Mouse (Mus musculus) CH12.LX (cell line): ENCODE results near the gene Olfr143. TPM values are rescaled to one million over a fixed set of nuclear protein-coding genes. Genes with fewer than 3 reads are reported as not detected.

Experiments used
- DNase-seq: peaks from one replicate; pipeline ENCODE4 v3.0.0-alpha.2; 2013; ENCODE audit errors: extremely low read depth
- H3K27ac ChIP-seq: 2 replicates; pipeline ENCODE4 v1.5.1; 2012; ENCODE audit warnings: low read depth, mild to moderate bottlenecking, control low read depth, moderate library complexity; ENCODE audit not compliant: insufficient read depth
- H3K27me3 ChIP-seq: replicated peaks from 2 replicates; pipeline ENCODE3; 2012; ENCODE audit warnings: inconsistent platforms
- H3K36me3 ChIP-seq, 2 experiments: replicated peaks in 1 of 2; 2 replicates each; pipeline versions ENCODE3 to v1.6.1; 2012; ENCODE audit warnings: inconsistent platforms in 1 of 2, low read length in 1 of 2, mild to moderate bottlenecking in 1 of 2, mixed read lengths in 1 of 2, moderate library complexity in 1 of 2; ENCODE audit not compliant: control insufficient read depth in 1 of 2, insufficient read depth in 1 of 2
- H3K4me1 ChIP-seq, 2 experiments: 2 replicates each; pipeline ENCODE4 v1.6.1; 2012; ENCODE audit warnings: inconsistent platforms in 1 of 2, moderate library complexity in 1 of 2; ENCODE audit not compliant: insufficient read depth in 2 of 2, control insufficient read depth in 1 of 2
- H3K4me2 ChIP-seq: 2 replicates; pipeline ENCODE4 v1.6.1; 2012; ENCODE audit warnings: low read depth, mild to moderate bottlenecking, control low read depth; ENCODE audit not compliant: poor library complexity, insufficient read depth, severe bottlenecking
- H3K4me3 ChIP-seq, 3 experiments: fragments of 150-350 bp in 1 of 3; sonication (generic) in 1 of 3; replicated peaks in 1 of 3; 2 replicates each; pipeline versions ENCODE3 to v1.5.1; 2011 to 2012; ENCODE audit warnings: low read depth in 2 of 3, low read length in 2 of 3, mild to moderate bottlenecking in 2 of 3, moderate library complexity in 2 of 3, control low read depth in 1 of 3, improper control_type of control experiment in 1 of 3, inconsistent platforms in 1 of 3, mixed read lengths in 1 of 3; ENCODE audit not compliant: poor library complexity in 1 of 3
- H3K79me2 ChIP-seq: replicated peaks from 2 replicates; pipeline ENCODE4 v1.6.1; 2012; ENCODE audit warnings: mild to moderate bottlenecking, moderate library complexity; ENCODE audit not compliant: control insufficient read depth, poor library complexity, insufficient read depth, severe bottlenecking; ENCODE audit errors: extremely low read depth
- H3K9ac ChIP-seq: 2 replicates; pipeline ENCODE4 v1.6.1; 2012; ENCODE audit warnings: low read depth, mild to moderate bottlenecking, control low read depth, moderate library complexity; ENCODE audit not compliant: insufficient read depth
- H3K9me3 ChIP-seq: replicated peaks from 2 replicates; pipeline ENCODE3; 2012; ENCODE audit warnings: low read length, inconsistent platforms, mixed read lengths
- BHLHE40 ChIP-seq: IDR thresholded peaks from 2 replicates; pipeline ENCODE4 v1.6.1; 2011; ENCODE audit warnings: mild to moderate bottlenecking, low read depth, low read length, improper control_type of control experiment
- CHD2 ChIP-seq: IDR thresholded peaks from 2 replicates; pipeline ENCODE4 v1.6.1; 2011; ENCODE audit warnings: low read length, improper control_type of control experiment
- E2F4 ChIP-seq: IDR thresholded peaks from 2 replicates; pipeline ENCODE4 v1.6.1; 2011; ENCODE audit warnings: low read depth, low read length, improper control_type of control experiment; ENCODE audit not compliant: insufficient replicate concordance
- ELF1 ChIP-seq: IDR thresholded peaks from 2 replicates; pipeline ENCODE4 v1.6.1; 2014; ENCODE audit warnings: low read depth, mild to moderate bottlenecking, inconsistent platforms, low read length, improper control_type of control experiment
- ETS1 ChIP-seq: conservative IDR thresholded peaks from 2 replicates; pipeline ENCODE4 v1.6.1; 2012; ENCODE audit warnings: low read depth, mild to moderate bottlenecking, inconsistent platforms, low read length, improper control_type of control experiment, moderate library complexity
- GABPA ChIP-seq: IDR thresholded peaks from 2 replicates; pipeline ENCODE4 v1.6.1; 2012; ENCODE audit warnings: low read depth, low read length, improper control_type of control experiment, inconsistent platforms; ENCODE audit not compliant: insufficient replicate concordance
- IRF4 ChIP-seq: IDR thresholded peaks from 2 replicates; pipeline ENCODE4 v1.6.1; 2014; ENCODE audit warnings: low read depth, mild to moderate bottlenecking, inconsistent platforms, low read length, improper control_type of control experiment
- JUN ChIP-seq: IDR thresholded peaks from 2 replicates; pipeline ENCODE4 v1.6.1; 2011; ENCODE audit warnings: low read depth, mild to moderate bottlenecking, low read length, improper control_type of control experiment, moderate library complexity; ENCODE audit not compliant: insufficient read depth
- JUND ChIP-seq: conservative IDR thresholded peaks from 2 replicates; pipeline ENCODE4 v1.6.1; 2011; ENCODE audit warnings: low read depth, low read length, improper control_type of control experiment
- MAFK ChIP-seq: IDR thresholded peaks from 2 replicates; pipeline ENCODE4 v1.6.1; 2011; ENCODE audit warnings: low read length, improper control_type of control experiment; ENCODE audit not compliant: insufficient replicate concordance
- MXI1 ChIP-seq: IDR thresholded peaks from 2 replicates; pipeline ENCODE4 v1.6.1; 2011; ENCODE audit warnings: mild to moderate bottlenecking, low read depth, low read length, improper control_type of control experiment
- NELFE ChIP-seq: IDR thresholded peaks from 2 replicates; pipeline ENCODE4 v1.6.1; 2011; ENCODE audit warnings: low read depth, low read length, improper control_type of control experiment
- PAX5 ChIP-seq: IDR thresholded peaks from 2 replicates; pipeline ENCODE4 v1.6.1; 2012; ENCODE audit warnings: low read length, inconsistent platforms, mixed read lengths
- POLR2A ChIP-seq: IDR thresholded peaks from 2 replicates; pipeline ENCODE4 v1.6.1; 2011; ENCODE audit warnings: low read depth, mild to moderate bottlenecking, improper control_type of control experiment, low read length
- POLR2AphosphoS2 ChIP-seq: IDR thresholded peaks from 2 replicates; pipeline ENCODE4 v1.6.1; 2011; ENCODE audit warnings: low read depth, low read length, improper control_type of control experiment
- RAD21 ChIP-seq: IDR thresholded peaks from 2 replicates; pipeline ENCODE4 v1.6.1; 2011; ENCODE audit warnings: low read depth, mild to moderate bottlenecking, low read length, improper control_type of control experiment, moderate library complexity
- RCOR1 ChIP-seq: conservative IDR thresholded peaks from 2 replicates; pipeline ENCODE4 v1.6.1; 2012; ENCODE audit warnings: low read depth, mild to moderate bottlenecking, inconsistent platforms, low read length, improper control_type of control experiment
- SMC3 ChIP-seq: IDR thresholded peaks from 2 replicates; pipeline ENCODE4 v1.6.1; 2011; ENCODE audit warnings: low read depth, low read length, improper control_type of control experiment
- TBP ChIP-seq: conservative IDR thresholded peaks from 2 replicates; pipeline ENCODE4 v1.6.1; 2011; ENCODE audit warnings: low read depth, low read length, improper control_type of control experiment
- UBTF ChIP-seq: IDR thresholded peaks from 2 replicates; pipeline ENCODE4 v1.6.1; 2012; ENCODE audit warnings: low read depth, mild to moderate bottlenecking, inconsistent platforms, low read length, improper control_type of control experiment, moderate library complexity
- USF1 ChIP-seq: IDR thresholded peaks from 2 replicates; pipeline ENCODE4 v1.6.1; 2014; ENCODE audit warnings: low read depth, mild to moderate bottlenecking, inconsistent platforms, low read length, improper control_type of control experiment
- USF2 ChIP-seq: conservative IDR thresholded peaks from 2 replicates; pipeline ENCODE4 v1.6.1; 2011; ENCODE audit warnings: low read depth, low read length, improper control_type of control experiment
- ZC3H11A ChIP-seq: IDR thresholded peaks from 2 replicates; pipeline ENCODE4 v1.6.1; 2012; ENCODE audit warnings: low read depth, mild to moderate bottlenecking, inconsistent platforms, low read length, improper control_type of control experiment
- ZKSCAN1 ChIP-seq: IDR thresholded peaks from 2 replicates; pipeline ENCODE4 v1.6.1; 2012; ENCODE audit warnings: low read depth, inconsistent platforms, low read length, improper control_type of control experiment, borderline replicate concordance
- ZMIZ1 ChIP-seq: IDR thresholded peaks from 2 replicates; pipeline ENCODE4 v1.6.1; 2012; ENCODE audit warnings: low read depth, mild to moderate bottlenecking, inconsistent platforms, low read length, improper control_type of control experiment
- dilution Hi-C: fragments of 300-500 bp; cut with MboI; formaldehyde crosslinking; loops from 2 replicates; pipeline ENCODE4 v1.14.3; 2020; ENCODE audit warnings: low sequenced_read_pairs; ENCODE audit not compliant: extremely low pct_unique_long_range_greater_than_20kb, extremely low pct_ligation_motif_present
- in situ Hi-C: fragments of 300-500 bp; cut with MboI; formaldehyde crosslinking; loops from 3 replicates; pipeline ENCODE4 v1.14.3; 2019; ENCODE audit warnings: low sequenced_read_pairs, low pct_ligation_motif_present, low pct_unique_long_range_greater_than_20kb, mixed read lengths
- polyA plus RNA-seq: library from polyadenylated mRNA; unstranded; fragments of >175 nt; gene quantifications from 2 replicates; pipeline ENCODE4 v1.2.1, GENCODE M21; 2012; ENCODE audit warnings: low read depth; ENCODE audit not compliant: insufficient read length
- total RNA-seq, 2 experiments: library from RNA; depleted of rRNA; stranded (reverse); fragments of 300-350 nt in 1 of 2; fragments of >200 nt in 1 of 2; gene quantifications; 2 replicates each; pipeline ENCODE4 v1.2.3; 2012 to 2014

The Olfr143 gene
- total RNA-seq (2012; rRNA removed) (not detected in 2 replicates), total RNA-seq (2014; rRNA removed) (not detected in 2 replicates), polyA plus RNA-seq (not detected in 2 replicates)

GRCm38 (mm10) chr9:38252474-38252873 lies at the start of gene Olfr143:
Gene Olfr143 (plus strand): TSS chr9:38252774.
- no peaks in the 10 kb centered on the region for H3K79me2 ChIP-seq
- H3K4me2 ChIP-seq = no peak within 1 kb of the TSS
- TF ChIP-seq GABPA (no peak), JUN (no peak), PAX5 (no peak), ELF1 (no peak), ZKSCAN1 (no peak), BHLHE40 (no peak), ZC3H11A (no peak), CHD2 (no peak), RCOR1 (no peak), ETS1 (no peak), POLR2AphosphoS2 (no peak), E2F4 (no peak), MAFK (no peak), MXI1 (no peak), TBP (no peak), POLR2A (no peak), NELFE (no peak), UBTF (no peak), SMC3 (no peak), USF2 (no peak)
- TF ChIP-seq, all 38 proteins: peak for 0
- dilution Hi-C loops (no loop called here), in situ Hi-C loops (no loop called here)
- Histone ChIP-seq H3K4me1 (no peaks in the 10 kb centered on the region), H3K27ac (no peak within 1 kb of the TSS), H3K36me3 (no peaks in the 10 kb centered on the region), H3K27me3 (no peaks in the 10 kb centered on the region), H3K9ac (no peak within 1 kb of the TSS), H3K4me3 (no peak within 1 kb of the TSS), H3K9me3 (no peaks in the 10 kb centered on the region)
- no peak for DNase-seq

- no peak within 1 kb of the TSS for H3K27ac ChIP-seq
- H3K4me3 ChIP-seq = no peak within 1 kb of the TSS
- in situ Hi-C loops (no loop called here), dilution Hi-C loops (no loop called here)
- no peak for DNase-seq
- no peaks in the 10 kb centered on the region for H3K79me2 ChIP-seq
- H3K9ac ChIP-seq = no peak within 1 kb of the TSS
- no peaks in the 10 kb centered on the region for H3K36me3 ChIP-seq
- H3K9me3 ChIP-seq = no peaks in the 10 kb centered on the region
- TF ChIP-seq ZMIZ1 (no peak), PAX5 (no peak), IRF4 (no peak), JUN (no peak), USF1 (no peak), UBTF (no peak), RAD21 (no peak), POLR2A (no peak), ZC3H11A (no peak), ETS1 (no peak), JUND (no peak)
- no peaks in the 10 kb centered on the region for H3K4me1 ChIP-seq
- no peaks in the 10 kb centered on the region for H3K27me3 ChIP-seq
- no peak within 1 kb of the TSS for H3K4me2 ChIP-seq
Measured at GRCm38 (mm10) chr9:38208065-38208464, 44.5 kb upstream of the Olfr143 start, which contains the start of gene Olfr893. Gene Olfr893 (plus strand): TSS chr9:38208365.
